Mouse (Mus musculus) kidney, postnatal 10 days (tissue): ENCODE data around the gene Gm11549.

Source experiments
- DNase-seq: peaks from one replicate; pipeline ENCODE4 v3.0.0; 2021; ENCODE audit warnings: mixed read lengths

Gm11549 gene

GRCm38 (mm10) chr3:36476261-36477155, 45.1 kb downstream of the Gm11549 start:
- peak; percentile 41 for DNase-seq

- peak; percentile 98 for DNase-seq
Measured at GRCm38 (mm10) chr3:36475532-36476087, 46.0 kb downstream of the Gm11549 start, which contains the start of the genes Anxa5 and 1810062G17Rik. Anxa5 (minus strand) TSS chr3:36475894. 1810062G17Rik (plus strand) TSS chr3:36475937.

DNA sequence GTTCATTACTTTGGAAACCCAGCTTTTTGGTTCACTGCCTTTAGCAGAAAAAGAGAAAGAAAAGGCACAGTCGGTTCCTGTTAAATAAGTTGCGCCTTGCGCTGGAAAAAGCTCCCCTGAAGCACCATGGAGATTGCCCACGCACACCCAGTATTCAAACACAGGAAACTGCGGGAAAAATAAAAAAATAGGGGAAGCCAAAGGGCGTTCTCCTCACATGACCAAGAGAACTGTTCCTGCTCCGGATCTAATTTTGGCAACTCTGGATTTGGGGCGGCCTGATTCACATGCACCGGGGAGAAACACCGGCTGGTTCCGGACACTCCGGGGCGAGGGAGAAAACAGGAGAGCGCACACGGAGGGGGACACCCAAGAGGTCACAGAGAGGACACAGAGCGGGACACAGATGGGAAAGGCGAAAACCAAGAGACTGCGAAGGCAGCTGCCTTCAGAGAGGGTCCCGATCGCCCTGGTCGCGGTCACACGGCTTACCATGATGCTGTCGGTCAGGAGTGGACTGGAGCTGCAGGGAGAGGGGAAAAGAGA, 46.6 kb downstream of the Gm11549 start:
- peak; percentile 58 for DNase-seq

- DNase-seq: no peak
Measured at GRCm38 (mm10) chr3:36474421-36474820, 47.2 kb downstream of the Gm11549 start.

DNA sequence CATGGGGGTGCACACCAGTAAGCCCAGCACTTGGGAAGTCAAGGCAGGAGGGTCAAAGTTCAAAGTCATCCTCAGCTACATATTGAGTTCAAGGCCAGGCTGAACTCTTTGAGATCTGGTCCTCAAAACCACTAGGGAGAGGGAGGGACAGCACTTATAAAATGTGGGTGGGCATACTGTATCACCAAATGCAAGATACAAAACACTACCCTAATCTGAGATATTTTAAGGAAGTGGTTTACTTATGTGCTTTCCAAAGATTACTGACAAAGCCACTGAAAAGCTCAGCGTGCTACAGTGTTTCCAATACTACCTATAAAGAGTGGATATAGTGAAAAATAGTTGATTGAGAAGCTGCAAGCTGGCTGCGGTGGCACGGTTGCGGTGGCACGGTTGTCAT, 48.4 kb downstream of the Gm11549 start:
- no peak for DNase-seq

- DNase-seq: no peak
Measured at GRCm38 (mm10) chr3:36471856-36472255, 49.8 kb downstream of the Gm11549 start.

GRCm38 (mm10) chr3:36468871-36469270, 52.7 kb downstream of the Gm11549 start:
- DNase-seq: no peak

- DNase-seq: no peak
Measured at GRCm38 (mm10) chr3:36467632-36468031, 54.0 kb downstream of the Gm11549 start.

DNA sequence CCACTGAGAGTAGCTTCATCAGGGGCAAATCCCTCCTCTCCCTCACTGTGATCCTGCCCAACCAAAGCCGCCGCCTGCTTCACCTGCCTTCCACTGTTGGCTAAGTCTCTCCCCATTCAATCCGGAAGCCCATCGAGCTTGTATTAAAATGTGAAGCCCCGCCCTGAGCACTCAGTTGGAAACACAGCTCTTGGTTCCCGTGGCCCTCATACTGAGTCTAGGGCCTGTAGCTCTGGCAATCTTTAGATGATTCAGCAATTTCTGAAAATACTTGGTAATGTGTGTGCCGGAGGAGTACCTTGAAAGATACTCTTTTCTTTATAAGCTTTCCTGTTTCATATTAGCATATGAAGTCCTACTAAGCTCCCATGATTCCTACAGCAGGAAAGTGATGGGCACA, 56.1 kb downstream of the Gm11549 start:
- no peak for DNase-seq
